Mouse (Mus musculus) lung, adult 2 months (tissue): ENCODE measurements around the gene Mcidas.

Source experiments
- CTCF ChIP-seq: fragments of 200-500 bp; IDR thresholded peaks from 2 replicates; pipeline ENCODE4 v1.5.1; 2011; ENCODE audit warnings: mild to moderate bottlenecking, low read length, control low read depth; ENCODE audit not compliant: insufficient read depth
- POLR2A ChIP-seq: fragments of 200-500 bp; IDR thresholded peaks from 2 replicates; pipeline ENCODE4 v1.6.1; 2011; ENCODE audit warnings: low read depth, mild to moderate bottlenecking, control low read depth, low read length, borderline replicate concordance; ENCODE audit errors: extremely low read depth

DNA sequence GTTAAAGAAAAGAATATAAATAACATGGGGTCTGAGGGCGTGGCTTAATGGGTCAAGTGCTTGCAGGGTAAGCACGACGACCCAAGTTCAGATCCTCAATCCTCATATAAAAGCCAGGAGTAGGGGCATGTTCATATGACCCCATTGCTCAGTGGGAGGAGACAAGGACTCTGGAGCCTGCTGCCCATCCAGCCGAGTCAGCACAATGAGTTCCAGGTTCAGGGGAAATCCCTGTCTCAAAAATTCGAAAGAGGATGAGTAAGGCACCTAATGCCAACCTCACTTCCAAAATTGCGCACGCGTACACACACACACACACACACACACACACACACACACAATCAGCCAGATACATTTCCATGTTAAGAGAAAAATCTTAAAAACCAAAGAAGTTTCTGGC is 28.8 kb downstream of the Mcidas start:
- TF ChIP-seq CTCF (no peak), POLR2A (no peak)
